Mouse (Mus musculus): ENCODE data around the gene Zscan29. TPM values are rescaled to one million over a fixed set of nuclear protein-coding genes. Genes with fewer than 3 reads are reported as not detected.

Gene Zscan29
- total RNA-seq (2021), result 1 to 10 TPM; 4.1 to 4.6 TPM
- long read RNA-seq, experiment 1, full-length matches to known transcripts, result 2 of 6 reads
- long read RNA-seq, experiment 1, partial matches to known transcripts, result 1 of 6 reads
- long read RNA-seq, experiment 1, other reads (novel, unspliced or antisense), result 3 of 6 reads
- long read RNA-seq, experiment 2, partial matches to known transcripts, result 2 of 3 reads
- long read RNA-seq, experiment 2, other reads (novel, unspliced or antisense), result 1 of 3 reads

DNA sequence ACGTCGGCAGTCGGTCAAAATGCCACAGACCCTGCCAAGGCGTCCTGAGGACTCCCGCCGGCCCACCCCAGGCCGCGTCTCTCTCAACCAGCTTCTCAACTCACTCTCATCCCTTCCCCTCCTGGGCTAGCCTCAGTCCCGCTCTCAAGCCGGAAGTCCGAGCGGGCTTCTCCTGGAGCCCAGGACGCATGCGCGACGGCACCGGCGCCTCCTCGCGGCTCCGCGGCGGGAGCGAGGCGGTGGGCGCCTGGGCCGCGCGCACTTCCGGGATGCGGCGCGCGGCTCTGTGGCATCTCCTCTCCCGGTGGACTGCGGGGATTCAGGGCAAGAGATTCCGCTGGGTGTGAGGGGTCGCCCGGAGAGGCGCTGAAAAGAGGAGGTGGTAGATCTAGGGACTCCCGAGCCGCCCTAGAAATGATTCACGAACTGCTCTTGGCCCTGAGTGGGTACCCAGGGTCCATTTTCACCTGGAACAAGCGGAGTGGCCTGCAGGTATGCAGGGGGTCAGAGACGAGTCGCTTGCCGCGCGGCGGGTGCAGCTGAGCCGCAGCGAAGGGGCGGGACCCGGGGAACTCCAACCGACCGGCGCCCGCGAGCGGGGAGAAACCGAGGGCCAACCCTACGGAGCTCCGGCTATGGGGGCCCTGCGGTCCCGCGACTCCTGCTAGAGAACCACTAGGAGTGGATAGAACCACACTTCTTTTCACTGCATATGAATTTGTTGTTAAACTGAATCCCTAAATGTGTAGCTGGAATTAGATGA, at the start of gene Zscan29:
Gene Zscan29 (minus strand): TSS at position 146 of the 763 bp plus-strand sequence.
- DNase-seq (ENCODE audit: low spot score), result peak; percentile 84

GRCm38 (mm10) chr2:121219994-121220393, 49.1 kb upstream of the Zscan29 start:
- peak; percentile 4 for DNase-seq (ENCODE audit: low spot score)

- no peak for DNase-seq (ENCODE audit: low spot score)
These were observed 48.3 kb upstream of the Zscan29 start for GRCm38 (mm10) chr2:121219177-121219576.

- DNase-seq (ENCODE audit: low spot score), result no peak
These were observed 43.6 kb upstream of the Zscan29 start for GRCm38 (mm10) chr2:121214491-121214890.

GRCm38 (mm10) chr2:121206541-121206940, 35.6 kb upstream of the Zscan29 start:
- no peak for DNase-seq (ENCODE audit: low spot score)

DNA sequence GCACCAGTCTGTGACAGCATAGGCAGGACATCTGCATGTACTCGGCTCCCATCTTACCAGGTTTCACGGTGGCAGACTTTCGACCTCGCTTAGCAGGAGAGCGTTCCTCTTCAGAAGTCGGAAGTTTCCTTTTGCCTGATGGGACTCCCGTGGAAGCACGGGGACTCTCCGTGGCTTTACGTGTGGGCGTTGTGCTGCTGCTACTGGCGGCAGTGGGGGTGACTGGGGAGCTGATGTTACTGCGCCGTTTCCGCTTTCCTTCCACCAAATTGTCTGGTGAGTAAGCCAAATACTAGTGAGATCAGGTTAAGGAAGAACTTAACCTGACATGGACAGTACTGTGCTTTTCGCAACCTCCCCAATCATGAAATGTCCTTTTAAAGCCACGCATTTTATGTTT, 33.4 kb upstream of the Zscan29 start:
- DNase-seq (ENCODE audit: low spot score), result no peak

DNA sequence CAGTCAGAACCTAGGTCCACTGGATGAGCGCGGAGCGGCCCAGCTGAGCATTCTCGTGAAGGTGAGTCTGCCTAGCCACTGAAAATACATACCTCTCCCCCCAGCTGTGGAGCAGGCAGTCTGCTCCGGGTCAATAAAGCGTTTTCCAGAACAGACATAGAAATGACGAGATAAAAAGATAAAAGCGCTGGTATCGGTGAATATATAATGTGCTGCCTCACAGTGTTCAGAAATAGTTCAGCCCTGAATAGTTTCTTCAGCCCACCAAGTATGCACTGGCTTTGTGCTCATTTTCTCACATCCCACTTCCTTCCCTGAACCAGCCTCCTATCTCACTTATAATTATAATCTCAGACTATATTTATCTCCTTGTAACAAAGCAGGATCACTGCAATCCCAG, 24.5 kb upstream of the Zscan29 start:
- DNase-seq (ENCODE audit: low spot score), result no peak

DNA sequence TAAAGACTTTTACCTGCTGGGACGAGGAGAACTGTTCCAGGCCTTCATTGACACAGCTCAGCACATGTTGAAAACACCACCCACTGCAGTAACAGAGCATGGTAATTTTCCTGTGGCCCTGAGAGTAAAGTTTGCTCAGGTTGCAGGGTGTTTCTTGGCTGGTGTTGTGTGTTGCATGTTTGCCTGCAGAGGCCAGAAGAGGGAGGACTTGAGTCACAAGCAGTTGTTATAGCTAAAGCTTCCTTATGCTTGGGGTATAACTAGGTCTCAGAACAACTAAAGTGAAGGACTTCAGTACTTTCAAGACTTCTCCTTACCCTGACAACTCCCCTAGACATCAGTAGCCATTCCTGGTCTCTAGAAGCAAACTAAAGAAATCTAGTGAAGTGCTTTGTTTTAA, 17.6 kb upstream of the Zscan29 start:
- DNase-seq (ENCODE audit: low spot score), result no peak

DNA sequence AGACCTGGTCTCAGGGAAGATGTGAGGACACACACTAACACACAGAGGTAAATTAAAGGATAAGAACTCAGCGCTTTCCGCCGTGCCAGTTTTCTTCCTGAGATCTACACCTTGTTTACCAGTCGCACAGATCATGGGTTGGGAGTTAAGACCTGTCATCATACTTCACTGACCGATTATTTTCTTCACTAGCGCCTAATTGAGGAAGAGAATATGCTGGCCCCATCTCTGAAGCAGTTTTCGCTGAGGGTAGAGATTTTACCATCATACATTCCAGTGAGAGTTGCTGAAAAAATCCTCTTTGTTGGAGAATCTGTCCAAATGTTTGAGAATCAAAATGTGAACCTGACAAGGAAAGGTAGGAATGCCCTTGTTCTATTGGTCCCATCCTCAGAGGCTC, 13.2 kb upstream of the Zscan29 start:
- DNase-seq (ENCODE audit: low spot score), result no peak

DNA sequence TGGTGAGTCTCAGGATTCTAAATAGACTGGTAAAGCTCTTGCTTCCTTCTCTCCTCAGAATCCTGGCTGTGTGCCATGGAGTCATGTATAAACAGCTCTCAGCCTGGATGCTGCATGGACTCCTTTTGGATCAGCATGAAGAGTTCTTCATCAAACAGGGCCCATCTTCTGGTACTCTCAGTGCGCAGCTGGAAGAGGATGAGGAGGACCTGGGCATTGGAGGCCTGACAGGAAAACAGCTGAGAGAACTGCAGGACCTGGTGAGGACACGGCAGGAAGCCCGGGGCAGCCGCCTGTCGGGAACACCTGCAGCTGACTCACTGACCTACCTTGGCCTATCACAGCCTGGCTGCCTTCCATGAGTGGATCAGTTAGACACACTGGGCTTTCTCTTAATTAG, 12.5 kb upstream of the Zscan29 start:
- DNase-seq (ENCODE audit: low spot score), result no peak

DNA sequence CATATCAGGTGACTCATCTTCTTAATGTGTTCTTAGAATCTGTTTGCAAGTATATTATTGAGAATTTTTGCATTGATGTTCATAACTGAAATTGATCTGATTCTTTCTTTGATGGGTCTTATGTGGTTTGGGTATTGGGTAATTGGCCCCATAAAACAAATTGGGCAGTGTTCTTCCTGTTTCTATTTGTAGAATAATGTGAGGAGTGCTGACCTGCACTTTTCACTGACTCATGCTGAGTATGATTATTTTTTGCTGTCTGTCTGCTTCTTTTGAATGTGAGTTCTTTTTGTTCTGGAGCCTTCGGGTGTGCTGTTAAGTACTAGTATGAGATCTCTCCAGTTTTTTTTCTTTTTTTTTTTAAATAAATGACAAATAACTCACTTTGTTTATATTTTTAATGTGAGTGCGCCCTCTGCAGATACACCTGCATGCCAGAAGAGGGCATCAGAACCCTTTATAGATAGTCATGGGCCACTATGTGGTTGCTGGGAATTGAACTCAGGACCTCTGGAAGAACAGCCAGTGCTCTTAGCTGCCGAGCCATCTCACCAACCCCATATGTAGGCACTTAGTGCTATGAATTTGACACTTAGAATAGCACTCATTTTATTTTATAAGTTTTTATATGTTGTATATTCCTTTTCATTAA, 8.0 kb upstream of the Zscan29 start:
- no peak for DNase-seq (ENCODE audit: low spot score)

DNA sequence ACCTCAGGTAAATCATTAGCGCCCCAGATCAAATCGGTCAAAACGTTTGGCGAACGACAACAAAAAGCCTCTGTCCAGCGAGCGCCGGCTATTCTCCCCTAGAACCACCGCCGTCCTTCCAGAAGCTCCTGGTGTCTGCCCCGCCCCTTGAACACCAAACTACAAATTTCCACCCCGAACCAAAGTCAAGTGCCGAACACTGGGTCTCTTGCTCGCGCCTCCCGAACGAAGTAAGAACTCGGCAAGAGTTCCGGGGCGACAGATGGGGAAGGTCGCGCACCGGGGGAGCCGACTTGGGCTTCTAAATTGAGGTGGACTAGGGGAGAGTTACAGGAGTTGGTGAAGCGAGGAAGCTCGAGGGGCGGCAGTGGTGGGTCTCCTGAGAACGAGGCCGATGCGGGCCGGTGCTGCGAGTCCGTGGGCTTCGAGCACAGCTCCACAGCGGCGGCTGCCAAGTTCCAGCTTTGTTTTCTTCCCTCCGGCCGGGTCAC, 399 bp downstream of the Zscan29 start, which contains the start of gene Tubgcp4:
Gene Tubgcp4 (plus strand): TSS at position 174 of the 491 bp plus-strand sequence.
- DNase-seq (ENCODE audit: low spot score), result peak; percentile 28

DNA sequence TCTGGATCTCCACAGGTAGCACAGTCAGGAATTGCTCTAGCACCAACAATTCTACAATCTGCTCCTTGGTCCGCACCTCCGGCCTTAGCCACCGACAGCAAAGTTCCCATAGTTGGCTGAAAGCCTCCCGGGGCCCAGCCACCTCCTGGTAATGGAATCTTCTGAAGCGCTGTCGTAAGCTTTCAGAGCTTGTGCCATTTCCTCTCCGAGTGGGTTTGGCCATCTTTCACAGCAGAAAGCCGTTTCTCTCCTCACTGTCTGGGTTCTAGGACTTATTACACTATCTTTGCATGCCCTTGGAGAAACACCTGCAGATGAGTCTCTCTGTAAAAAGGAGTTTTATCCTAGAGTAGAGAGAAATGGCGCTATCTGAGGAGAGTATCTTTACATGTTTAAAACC, 1.0 kb downstream of the Zscan29 start:
- DNase-seq (ENCODE audit: low spot score), result peak; percentile 26

DNA sequence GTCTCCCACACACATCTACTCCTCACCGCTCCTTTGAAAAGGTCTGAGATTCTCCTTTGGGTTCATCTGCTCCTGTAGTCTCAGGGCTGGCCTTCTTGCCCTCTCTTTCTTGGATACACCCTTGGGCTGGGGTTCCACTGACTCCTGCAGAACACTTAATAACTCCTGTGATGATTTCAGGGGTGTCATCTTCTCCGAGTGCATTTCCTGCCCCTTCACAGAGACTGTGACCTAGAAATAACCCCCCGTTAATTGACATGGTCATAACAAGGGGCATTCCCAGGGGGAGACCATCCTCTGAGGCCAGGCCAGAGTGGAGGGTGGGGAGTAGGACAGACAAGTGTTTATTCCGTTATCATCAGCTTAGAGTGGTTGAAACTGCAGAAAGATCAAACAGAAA, 1.8 kb downstream of the Zscan29 start:
- DNase-seq (ENCODE audit: low spot score), result no peak

DNA sequence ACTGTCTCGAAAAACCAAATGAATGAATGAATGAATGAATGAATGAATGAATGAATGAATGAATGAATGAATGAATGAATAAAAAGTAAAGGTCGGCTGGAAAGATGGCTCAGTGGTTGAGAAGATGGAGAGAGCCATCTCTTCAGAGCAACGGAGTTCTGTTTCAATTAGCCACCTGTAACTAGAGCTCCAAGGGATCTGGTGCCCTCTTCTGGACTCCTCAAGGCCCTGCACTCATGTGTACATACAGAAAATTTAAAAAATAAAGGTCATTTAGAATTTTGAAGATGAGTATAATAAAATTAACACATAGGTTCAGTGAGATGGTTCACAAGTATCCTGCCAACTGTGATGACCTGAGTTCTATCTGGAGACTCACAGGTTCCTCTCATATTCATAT, 17.8 kb downstream of the Zscan29 start:
- no peak for DNase-seq (ENCODE audit: low spot score)

DNA sequence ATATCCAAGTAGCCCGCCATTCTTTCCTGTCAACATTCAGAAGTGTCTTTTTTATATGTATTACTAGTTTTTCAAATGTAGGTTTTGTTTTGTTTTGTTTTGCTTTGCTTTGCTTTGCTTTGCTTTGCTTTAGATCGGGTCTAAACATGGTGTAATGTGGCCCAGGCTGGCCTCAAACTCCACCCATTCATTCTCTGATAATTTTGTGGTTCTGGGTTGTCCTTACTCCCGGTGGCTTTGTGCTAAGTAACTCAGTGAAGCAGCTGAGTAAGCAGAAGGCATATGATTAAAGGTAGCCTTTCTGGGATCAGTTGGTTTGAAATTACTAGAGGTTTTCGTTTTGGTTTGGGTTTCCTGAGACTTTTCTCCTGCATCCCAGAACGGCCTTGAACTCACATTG, 21.2 kb downstream of the Zscan29 start:
- no peak for DNase-seq (ENCODE audit: low spot score)

DNA sequence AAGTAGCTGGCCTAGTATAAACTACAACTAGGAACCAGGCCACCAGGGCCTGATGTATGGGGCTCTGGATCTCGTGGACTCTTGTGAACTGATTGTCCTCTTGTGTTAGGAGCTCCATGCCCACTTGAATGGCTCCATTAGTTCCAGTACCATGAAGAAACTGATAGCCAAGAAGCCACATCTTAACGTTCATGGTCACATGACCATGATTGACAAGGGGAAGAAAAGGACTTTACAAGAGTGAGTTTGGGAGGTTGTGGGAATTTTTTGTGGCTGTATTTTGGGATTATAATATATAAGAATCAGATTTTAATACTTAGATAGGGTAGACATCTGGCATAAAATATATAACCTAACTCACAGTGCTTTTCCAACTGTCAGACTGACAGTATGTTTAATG, 28.5 kb downstream of the Zscan29 start:
- no peak for DNase-seq (ENCODE audit: low spot score)

DNA sequence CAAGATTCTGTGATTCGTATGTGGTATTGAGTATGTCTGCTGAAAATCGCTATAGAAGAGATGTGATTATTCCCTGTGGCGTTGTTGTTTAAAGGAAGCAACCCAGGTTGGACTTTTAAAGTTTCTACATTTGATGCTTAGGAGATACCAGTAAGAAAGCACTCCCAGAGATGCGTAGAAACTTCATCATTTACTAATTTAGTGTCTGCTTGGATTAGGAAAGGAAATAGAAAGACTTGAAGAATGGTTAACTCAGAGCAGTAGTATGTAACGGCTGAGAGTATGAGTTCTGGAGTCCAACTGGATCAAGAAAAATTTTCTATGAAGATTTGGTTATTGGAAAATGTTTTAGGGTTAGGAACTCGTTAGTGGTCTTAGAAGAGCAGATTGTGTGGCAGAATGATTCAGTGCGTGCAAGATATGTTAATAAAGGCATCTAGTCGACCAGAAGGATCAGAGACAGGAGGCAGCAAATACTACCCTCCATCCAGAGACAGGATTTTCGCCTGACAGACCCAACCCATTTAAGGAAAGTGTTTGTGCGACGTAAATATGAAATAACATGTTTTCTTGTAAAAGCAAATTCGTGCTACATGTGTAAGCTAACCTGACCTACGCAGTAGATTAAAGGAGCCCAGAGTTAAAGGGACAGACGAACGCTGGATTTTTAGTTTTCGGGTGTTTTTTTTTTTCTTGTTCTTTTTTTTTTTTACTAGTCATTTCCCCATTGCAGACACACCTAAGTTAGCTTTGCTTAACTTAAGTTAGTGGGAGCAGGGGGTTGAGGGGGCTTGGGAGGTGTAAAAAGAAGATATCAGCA, 29.5 kb downstream of the Zscan29 start:
- no peak for DNase-seq (ENCODE audit: low spot score)

GRCm38 (mm10) chr2:121140018-121140882, 30.7 kb downstream of the Zscan29 start, which contains the start of the genes Adal and Lcmt2:
TSS of gene Adal (plus strand) at chr2:121140428.
TSS of gene Lcmt2 (minus strand) at chr2:121140653.
- DNase-seq (ENCODE audit: low spot score), result peak; percentile 88

GRCm38 (mm10) chr2:121139266-121140017, 31.5 kb downstream of the Zscan29 start:
- peak; percentile 41 for DNase-seq (ENCODE audit: low spot score)
